Mouse (Mus musculus) c-Kit-negative CD71-positive TER-119-positive erythroid progenitor cells, embryonic 14.5 days (primary cell): ENCODE measurements around the gene Iyd.
"Not testable (repeated sequence)": the region's sequence is repeated elsewhere in the genome, so short reads cannot be mapped to it uniquely, and the experiment has no call there.

Experiments
- DNase-seq: peaks from one replicate; pipeline ENCODE4 v3.0.0-alpha.2; 2013; ENCODE audit warnings: low read depth, low spot score

Iyd gene

DNA sequence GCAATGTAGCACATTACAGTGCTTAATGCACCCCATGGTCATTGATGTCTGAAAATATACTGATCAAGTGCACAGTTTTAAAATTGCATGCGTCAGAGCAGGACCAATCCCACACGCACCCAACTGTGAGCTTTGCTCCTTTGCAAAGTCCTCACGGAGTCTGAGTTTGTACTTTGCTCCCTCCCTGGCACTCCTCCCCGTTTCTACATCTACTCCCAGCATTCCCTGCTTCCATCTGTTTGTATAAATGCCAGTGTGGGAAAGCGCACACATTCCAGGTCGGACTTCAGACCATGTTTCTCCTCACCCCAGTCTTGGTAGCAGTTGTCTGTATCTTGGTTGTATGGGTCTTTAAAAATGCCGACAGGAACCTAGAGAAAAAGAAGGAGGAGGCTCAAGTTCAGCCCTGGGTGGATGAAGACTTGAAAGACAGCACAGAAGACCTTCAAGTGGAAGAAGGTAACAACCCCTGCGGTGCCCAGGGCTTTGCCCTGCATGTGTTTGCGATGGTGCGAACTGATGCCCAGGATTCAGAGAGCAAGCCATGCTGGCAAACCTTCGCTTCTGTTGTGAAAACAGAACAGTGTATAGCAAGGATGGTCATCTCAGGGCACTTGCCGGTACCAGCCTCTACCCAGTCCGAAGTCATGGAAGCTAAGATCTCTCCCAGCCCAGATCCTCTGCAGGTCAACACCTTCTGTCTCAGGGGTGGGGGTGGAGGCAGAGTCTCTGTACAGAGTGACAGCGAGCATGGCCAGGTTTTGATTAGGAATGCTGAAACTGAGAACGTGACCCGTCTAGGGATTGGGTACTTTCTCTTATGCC, at the start of gene Iyd:
Gene Iyd (plus strand): TSS at position 238 of the 825 bp plus-strand sequence.
- DNase-seq, result no peak

DNA sequence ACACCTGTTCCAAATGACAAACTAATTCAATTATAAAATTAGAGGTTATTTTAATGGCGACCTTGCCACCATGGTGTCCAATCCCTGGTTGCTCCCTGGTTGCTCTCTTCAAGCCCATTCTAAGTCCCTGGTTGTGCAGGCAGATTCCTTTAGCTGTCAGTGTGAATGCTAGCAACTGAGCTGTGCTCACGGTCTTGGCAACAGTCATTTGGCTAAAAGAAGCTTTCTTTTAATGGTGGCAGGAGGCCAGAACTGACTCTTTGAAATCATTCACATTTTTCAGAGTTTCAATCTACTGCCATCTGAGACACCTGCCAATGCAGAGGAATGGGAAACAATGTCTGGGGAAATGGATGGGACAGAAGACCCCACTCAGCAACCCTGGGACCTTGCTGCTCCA, 43.2 kb upstream of the Iyd start:
- DNase-seq, result no peak

GRCm38 (mm10) chr10:3500846-3501245, 39.2 kb upstream of the Iyd start:
- not testable (repeated sequence) for DNase-seq

DNA sequence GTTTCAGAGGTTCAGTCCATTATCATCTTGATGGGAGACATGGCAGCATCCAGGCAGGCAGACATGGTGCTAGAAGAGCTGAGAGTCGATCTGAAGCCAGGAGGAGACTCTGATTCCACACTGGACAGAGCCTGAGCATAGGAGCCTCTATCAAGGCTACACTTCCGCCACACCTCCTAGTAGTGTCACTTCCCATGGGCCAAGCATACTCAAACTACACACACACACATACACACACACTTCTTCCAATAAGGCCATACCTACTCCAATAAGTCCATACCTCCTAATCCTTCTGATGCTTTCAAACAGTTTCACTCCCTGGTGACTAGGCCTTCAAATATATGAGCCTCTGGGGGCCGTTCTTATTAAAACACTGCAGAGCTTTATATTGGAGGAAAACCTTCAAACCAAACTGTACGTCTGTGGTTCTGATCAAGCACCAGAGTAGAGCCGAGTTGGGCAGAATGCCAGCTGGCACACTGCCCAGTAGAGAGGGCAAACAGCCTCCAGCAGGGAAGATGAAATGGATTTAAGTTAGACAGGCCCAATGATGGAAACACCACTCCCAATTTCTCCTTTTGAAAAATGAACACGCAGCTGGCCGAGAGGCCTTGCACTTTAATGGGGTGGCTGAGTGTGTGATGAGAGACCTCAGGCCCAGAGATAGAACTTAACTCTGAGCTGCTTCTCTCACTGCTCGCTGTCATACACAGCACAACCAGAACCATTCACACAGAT, 32.4 kb upstream of the Iyd start:
- DNase-seq, result no peak

DNA sequence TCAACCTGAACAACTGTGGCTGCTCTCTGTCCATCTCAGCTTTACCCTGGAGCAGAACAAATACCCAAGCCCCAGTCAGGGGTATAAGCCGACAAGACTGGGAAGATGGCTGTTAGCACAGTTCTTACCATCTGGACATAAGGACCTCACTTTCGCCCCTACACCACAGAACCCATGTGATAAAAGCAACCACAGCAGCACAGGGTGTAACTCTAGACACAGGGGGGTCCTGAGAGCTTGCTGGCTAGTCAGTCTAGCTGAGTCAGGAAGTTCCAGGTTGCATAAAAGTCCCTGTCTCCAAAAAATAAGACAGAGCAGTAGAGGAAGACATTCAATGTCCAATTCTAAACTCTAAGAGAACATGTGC, 31.8 kb upstream of the Iyd start:
- no peak for DNase-seq

GRCm38 (mm10) chr10:3508746-3509145, 31.3 kb upstream of the Iyd start:
- no peak for DNase-seq

DNA sequence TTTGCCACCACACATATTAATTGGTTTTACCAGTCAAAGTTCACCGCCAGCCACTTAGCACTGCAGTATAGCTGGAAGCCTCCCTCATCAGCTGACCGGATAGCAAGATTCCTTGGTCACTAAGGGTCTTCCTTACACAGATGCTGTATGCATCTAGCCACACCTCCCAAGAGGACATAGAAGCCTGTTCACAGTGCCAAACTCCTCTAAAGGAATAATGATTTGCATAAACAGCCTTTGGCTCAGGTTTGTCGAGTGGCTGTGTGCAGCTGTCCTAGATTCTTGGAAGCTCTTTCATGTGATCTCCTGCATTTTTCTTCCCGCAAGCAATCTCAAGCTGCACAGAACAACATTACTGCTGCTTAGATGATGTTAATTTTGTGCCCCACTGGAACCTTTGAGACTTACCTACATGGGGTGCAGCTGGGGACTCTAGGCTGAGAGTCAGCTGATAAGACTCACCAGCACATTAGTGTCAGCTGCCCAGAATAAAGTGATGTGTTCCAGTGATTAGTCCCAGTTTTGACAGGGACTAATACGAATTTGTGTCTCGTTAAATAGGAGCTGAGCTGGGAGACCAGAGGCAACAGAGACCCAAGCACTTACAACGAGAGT, 30.3 kb upstream of the Iyd start:
- DNase-seq, result no peak

- no peak for DNase-seq
Observed at GRCm38 (mm10) chr10:3510486-3510885, 29.6 kb upstream of the Iyd start.

GRCm38 (mm10) chr10:3511401-3511800, 28.6 kb upstream of the Iyd start:
- DNase-seq, result no peak

DNA sequence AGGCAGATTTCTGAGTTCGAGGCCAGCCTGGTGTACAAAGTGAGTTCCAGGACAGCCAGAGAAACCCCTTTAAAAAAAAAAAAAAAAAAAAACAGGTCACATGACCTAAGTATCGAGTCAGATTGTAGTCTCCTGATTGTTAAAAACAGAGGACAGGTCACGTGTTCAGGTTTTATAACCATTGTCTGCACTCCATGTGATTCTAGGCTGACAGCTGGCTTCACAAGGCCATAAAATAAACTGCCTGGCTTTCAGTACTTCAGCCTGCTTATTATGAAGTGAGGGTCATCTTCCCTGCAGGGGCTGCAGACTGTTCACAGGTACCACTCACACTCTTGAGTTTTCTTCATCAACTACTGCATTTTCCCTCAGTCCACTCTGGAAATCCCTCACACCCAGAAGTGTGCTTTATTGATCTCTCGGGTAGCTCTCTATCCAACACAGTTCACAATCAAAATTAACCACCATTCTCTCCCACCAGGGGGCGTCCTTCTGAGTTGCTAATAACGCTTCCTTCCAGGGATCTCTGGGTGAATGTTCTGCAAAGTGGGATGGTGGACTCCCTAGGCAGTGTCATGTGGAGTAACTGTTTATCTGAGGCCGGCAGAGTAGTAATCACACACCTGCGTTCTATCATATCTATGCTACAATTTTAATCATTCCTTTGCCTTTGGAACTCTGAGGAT, 27.3 kb upstream of the Iyd start:
- DNase-seq, result no peak

- DNase-seq, result no peak
Observed at GRCm38 (mm10) chr10:3513947-3514346, 26.1 kb upstream of the Iyd start.

GRCm38 (mm10) chr10:3514634-3515033, 25.4 kb upstream of the Iyd start:
- no peak for DNase-seq

- DNase-seq, result no peak
Observed at GRCm38 (mm10) chr10:3516442-3516841, 23.6 kb upstream of the Iyd start.

- no peak for DNase-seq
Observed at GRCm38 (mm10) chr10:3523044-3523793, 16.8 kb upstream of the Iyd start.

DNA sequence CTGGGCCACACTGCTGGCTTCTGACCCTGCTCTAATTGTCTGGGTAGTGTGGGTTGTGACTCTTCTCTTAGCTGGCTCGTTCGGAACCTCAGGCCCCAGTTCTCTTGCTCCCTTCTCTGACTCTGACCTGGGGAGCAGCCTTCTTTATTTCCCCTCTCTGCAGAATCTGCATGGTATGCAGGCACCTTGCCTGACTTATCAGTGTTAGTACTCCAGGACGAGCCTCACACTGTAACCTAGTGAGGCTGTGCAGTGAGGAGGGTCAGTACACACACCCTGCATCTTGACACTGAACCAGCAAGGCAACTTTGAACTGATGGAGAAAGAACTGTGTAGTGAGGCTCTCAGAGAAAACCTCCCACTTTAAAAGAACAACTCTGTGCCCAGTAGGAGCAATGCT, 15.5 kb upstream of the Iyd start:
- no peak for DNase-seq

DNA sequence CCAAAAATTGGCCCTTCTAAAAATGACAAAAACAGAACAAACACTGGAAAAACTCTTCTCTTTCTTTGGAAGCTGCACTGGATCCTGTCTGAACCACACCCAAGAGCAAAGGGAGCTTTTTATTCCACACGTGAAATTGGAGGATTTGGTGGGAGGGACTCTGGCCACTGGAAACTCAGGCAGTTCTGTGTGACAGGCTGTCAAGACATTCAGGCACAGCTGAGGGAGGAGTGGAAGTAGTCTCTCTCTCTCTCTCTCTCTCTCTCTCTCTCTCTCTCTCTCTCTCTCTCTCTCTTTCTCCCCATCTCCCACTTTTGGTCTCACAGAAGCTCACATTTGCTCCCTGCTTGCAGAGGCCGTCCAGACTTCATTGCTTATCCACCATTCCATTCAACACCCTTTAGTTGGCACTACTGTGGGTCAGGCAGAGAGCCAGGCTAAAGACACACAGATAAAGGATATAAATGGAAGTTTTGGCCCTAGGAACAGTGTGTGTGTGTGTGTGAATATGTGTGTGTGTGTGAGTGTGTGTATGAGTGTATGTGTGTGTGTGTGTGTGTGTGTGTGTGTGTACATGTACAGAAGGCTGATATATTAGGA, 14.5 kb upstream of the Iyd start:
- no peak for DNase-seq

DNA sequence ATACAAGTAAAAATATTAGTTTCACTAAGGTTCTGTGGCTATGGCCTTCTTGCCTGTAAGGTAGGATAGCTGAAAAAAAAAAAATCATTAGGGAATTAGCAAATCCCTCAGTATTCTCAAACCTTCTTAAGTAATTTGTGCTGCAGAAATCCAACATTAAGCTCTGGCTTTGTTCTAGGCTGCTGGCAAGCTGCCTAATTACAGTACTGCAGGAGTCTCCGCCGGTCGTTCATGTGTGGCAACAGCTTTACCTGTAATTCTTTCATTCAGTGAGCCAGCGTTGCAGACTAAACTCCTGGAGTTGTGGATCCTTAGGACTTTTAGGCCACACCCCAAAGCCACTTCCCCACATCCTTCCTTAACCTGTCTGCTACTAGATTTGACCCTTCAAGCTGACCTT, 10.2 kb upstream of the Iyd start:
- no peak for DNase-seq

- no peak for DNase-seq
Observed at GRCm38 (mm10) chr10:3530661-3531060, 9.4 kb upstream of the Iyd start.

GRCm38 (mm10) chr10:3531375-3531774, 8.7 kb upstream of the Iyd start:
- no peak for DNase-seq

GRCm38 (mm10) chr10:3534445-3534844, 5.6 kb upstream of the Iyd start:
- peak; percentile 4 for DNase-seq

GRCm38 (mm10) chr10:3536361-3536760, 3.7 kb upstream of the Iyd start:
- DNase-seq, result no peak
